Mouse (Mus musculus) limb, embryonic 13.5 days (tissue): ENCODE results near the gene Dnajb4. TPM values are rescaled to one million over a fixed set of nuclear protein-coding genes. Genes with fewer than 3 reads are reported as not detected.
"Not testable (repeated sequence)": the region's sequence is repeated elsewhere in the genome, so short reads cannot be mapped to it uniquely, and the experiment has no call there.

ENCODE experiments used
- ATAC-seq: fragments of 200-750 bp; cut with Nextera tagmentation; 2 replicates; pipeline ENCODE4 v1.8.0; 2017; ENCODE audit warnings: low read depth, moderate number of reproducible peaks, moderate TSS enrichment; ENCODE audit not compliant: low FRiP score
- H3K27ac ChIP-seq: fragments of 300-500 bp; sonication (generic); 2 replicates; pipeline ENCODE4 v1.5.1; 2015; ENCODE audit warnings: inconsistent platforms, mild to moderate bottlenecking, moderate library complexity
- H3K27me3 ChIP-seq: fragments of 300-500 bp; sonication (generic); 2 replicates; pipeline ENCODE4 v1.6.1; 2015; ENCODE audit warnings: mild to moderate bottlenecking, inconsistent platforms
- H3K36me3 ChIP-seq: fragments of 300-500 bp; sonication (generic); 2 replicates; pipeline ENCODE4 v1.6.1; 2015; ENCODE audit warnings: inconsistent platforms, mild to moderate bottlenecking, moderate library complexity
- H3K4me1 ChIP-seq: fragments of 300-500 bp; sonication (generic); 2 replicates; pipeline ENCODE4 v1.6.1; 2015; ENCODE audit warnings: inconsistent platforms
- H3K4me2 ChIP-seq: fragments of 300-500 bp; sonication (generic); replicated peaks from 2 replicates; pipeline ENCODE4 v1.6.1; 2015; ENCODE audit warnings: inconsistent platforms, mild to moderate bottlenecking, moderate library complexity
- H3K4me3 ChIP-seq: fragments of 300-500 bp; sonication (generic); 2 replicates; pipeline ENCODE4 v1.5.1; 2015; ENCODE audit warnings: moderate library complexity, mild to moderate bottlenecking, inconsistent platforms
- H3K9ac ChIP-seq: fragments of 300-500 bp; sonication (generic); 2 replicates; pipeline ENCODE4 v1.6.1; 2015; ENCODE audit warnings: mild to moderate bottlenecking, inconsistent platforms
- H3K9me3 ChIP-seq: fragments of 300-500 bp; sonication (generic); 2 replicates; pipeline ENCODE4 v1.6.1; 2016; ENCODE audit warnings: inconsistent platforms
- WGBS: fragments of 180-500 bp; shearing (Covaris S2); methylation state at CpG from one replicate; pipeline ENCODE4 v1.1.7; 2015; 5-methylcytosine and 5-hydroxymethylcytosine counted together
- polyA plus RNA-seq: library from polyadenylated mRNA; unstranded; fragments of >200 nt; fragmentation: Nextera tagmentation; extraction: Ambion mirVana; gene quantifications from 2 replicates; pipeline ENCODE4 v1.2.1, GENCODE M21; 2015

Dnajb4 gene
- polyA plus RNA-seq, 1 experiment from 2014 or later, result 37.2 TPM

DNA sequence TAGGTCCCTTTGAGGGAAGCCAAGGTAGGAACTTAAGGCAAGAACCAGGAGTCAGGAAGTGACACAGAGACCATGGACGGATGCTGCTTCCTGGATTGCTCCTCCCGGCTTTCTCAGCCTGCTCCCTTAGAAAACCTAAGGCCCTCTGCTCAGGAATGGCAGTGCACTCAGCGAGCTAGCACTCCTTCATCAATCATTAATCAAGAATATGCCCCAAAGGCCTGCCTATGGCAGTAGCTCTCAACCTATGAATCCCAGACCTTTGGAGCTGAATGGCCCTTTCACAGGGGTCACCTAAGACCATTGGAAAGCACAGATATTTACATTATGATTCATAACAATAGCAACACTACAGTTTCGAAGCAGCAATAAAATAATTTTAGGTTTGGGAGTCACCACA is 79.1 kb downstream of the Dnajb4 start:
- WGBS, result 79% methylated on average over 4 of the region's 4 CpGs
- Histone ChIP-seq H3K36me3 (no peaks in the 10 kb centered on the region), H3K4me2 (no peak overlapping the region), H3K4me1 (no peaks in the 10 kb centered on the region), H3K27ac (no peak overlapping the region), H3K9ac (no peak overlapping the region), H3K4me3 (no peak overlapping the region), H3K27me3 (no peaks in the 10 kb centered on the region), H3K9me3 (no peaks in the 10 kb centered on the region)
- no peak for ATAC-seq

DNA sequence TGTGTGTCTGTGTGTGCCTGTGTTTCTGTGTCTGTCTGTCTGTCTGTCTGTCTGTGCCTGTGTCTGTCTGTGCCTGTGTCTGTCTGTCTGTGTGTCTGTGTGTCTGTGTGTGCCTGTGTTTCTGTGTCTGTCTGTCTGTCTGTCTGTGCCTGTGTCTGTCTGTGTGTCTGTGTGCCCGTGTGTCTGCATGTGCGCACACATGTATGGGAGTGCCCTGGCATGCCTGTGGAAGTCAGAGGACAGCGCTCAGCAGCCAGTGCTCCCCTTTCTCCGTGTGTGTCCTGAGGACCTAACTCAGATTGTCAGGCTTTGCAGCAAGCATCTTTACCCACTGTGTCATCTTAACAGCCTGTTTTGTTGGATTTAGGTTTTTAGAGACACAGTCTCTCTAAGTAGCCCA is 80.7 kb downstream of the Dnajb4 start:
- 95% methylated on average over 4 of the region's 4 CpGs for WGBS
- not testable (repeated sequence) for H3K4me1 ChIP-seq, H3K36me3 ChIP-seq, H3K4me2 ChIP-seq, H3K27ac ChIP-seq, H3K9ac ChIP-seq, H3K4me3 ChIP-seq, ATAC-seq, H3K27me3 ChIP-seq, H3K9me3 ChIP-seq

DNA sequence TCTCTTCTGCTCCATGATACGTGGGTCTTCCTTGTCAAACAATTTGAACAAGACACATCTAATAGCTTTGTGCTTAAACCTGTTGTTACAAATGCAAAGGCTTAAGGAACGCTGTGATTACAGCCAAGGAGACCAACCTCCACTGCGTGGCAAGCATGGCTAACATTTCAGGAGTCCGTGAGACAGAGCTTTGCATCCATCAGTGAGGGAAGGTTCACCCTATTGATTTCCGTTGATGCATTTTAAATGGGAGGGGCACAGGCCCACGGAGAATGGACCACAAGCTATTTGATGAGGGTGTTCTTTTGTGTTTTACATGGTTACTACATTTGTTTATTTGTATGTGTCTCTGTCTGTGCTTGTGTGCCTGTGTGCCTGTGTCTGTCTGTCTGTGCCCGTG is 81.5 kb downstream of the Dnajb4 start:
- ATAC-seq, result no peak
- H3K9ac ChIP-seq, result no peak overlapping the region
- no peak overlapping the region for H3K4me2 ChIP-seq
- no peak overlapping the region for H3K27ac ChIP-seq
- no peaks in the 10 kb centered on the region for H3K4me1 ChIP-seq
- no peaks in the 10 kb centered on the region for H3K9me3 ChIP-seq
- no peak overlapping the region for H3K4me3 ChIP-seq
- WGBS, result 82% methylated on average over 7 of the region's 7 CpGs
- no peaks in the 10 kb centered on the region for H3K36me3 ChIP-seq
- H3K27me3 ChIP-seq, result no peaks in the 10 kb centered on the region

Other genes with a start within 250 kb of the Dnajb4 start
- gene Gipc2, start 44.1 kb downstream of the Dnajb4 start, polyA plus RNA-seq, result 2.7 and 3.3 TPM in 2 replicates
- 325 and 338 TPM in 2 replicates for gene Fubp1, start 120 bp upstream of the Dnajb4 start, polyA plus RNA-seq
- gene Nexn, start 56.0 kb upstream of the Dnajb4 start, polyA plus RNA-seq, result 26.0 and 27.9 TPM in 2 replicates
- 19.0 and 21.9 TPM in 2 replicates for gene Miga1, start 130.1 kb upstream of the Dnajb4 start, polyA plus RNA-seq
- gene Usp33, start 136.2 kb upstream of the Dnajb4 start, polyA plus RNA-seq, result 44.1 and 50.6 TPM in 2 replicates
- 46.7 and 49.3 TPM in 2 replicates for gene Zzz3, start 185.2 kb upstream of the Dnajb4 start, polyA plus RNA-seq